Mouse (Mus musculus) C2C12 (cell line): ENCODE results near the gene Ubac2.

Source experiments
- CTCF ChIP-seq: IDR thresholded peaks from one replicate; pipeline ENCODE4 v1.5.1; 2011; ENCODE audit not compliant: control insufficient read depth, insufficient read depth, insufficient read length
- MAX ChIP-seq: IDR thresholded peaks from one replicate; pipeline ENCODE4 v1.6.1; 2011; ENCODE audit warnings: mild to moderate bottlenecking, control low read depth
- MYOD1 ChIP-seq: IDR thresholded peaks from one replicate; pipeline ENCODE4 v1.6.1; 2011; ENCODE audit warnings: low read depth; ENCODE audit not compliant: control insufficient read depth, insufficient read length
- MYOG ChIP-seq: IDR thresholded peaks from one replicate; pipeline ENCODE4 v1.6.1; 2011; ENCODE audit not compliant: control insufficient read depth, insufficient read length; ENCODE audit errors: extremely low read depth
- USF1 ChIP-seq: IDR thresholded peaks from one replicate; pipeline ENCODE4 v1.6.1; 2011; ENCODE audit warnings: low read depth, mild to moderate bottlenecking, control low read depth, moderate library complexity

DNA sequence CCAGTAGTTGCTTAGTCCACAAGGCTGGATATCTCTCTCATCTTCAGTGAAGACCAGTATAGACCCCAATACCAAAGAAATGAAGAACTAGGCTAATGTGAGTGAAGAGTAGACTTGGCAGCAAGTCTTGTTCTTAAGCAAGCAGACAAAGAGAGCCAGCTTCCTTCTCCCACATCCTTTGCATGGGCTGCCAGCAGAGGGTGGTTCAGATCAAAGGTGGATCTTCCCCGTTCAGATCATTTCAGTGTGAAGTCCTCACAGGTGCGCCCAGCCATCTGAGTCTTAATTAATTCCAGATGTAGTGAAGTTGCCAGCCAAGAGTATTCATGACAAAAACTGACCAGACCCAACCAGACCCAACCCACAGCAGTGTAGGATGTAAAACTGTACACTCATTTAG is 139.5 kb downstream of the Ubac2 start:
- no peak for TF ChIP-seq CTCF
- no peak for TF ChIP-seq MYOG
- no peak for TF ChIP-seq USF1
- no peak for TF ChIP-seq MAX
- no peak for TF ChIP-seq MYOD1
